Mouse (Mus musculus): Measurements from ENCODE around the gene Trim40. TPM values are rescaled to one million over a fixed set of nuclear protein-coding genes. Genes with fewer than 3 reads are reported as not detected.
A peak's percentile ranks its signal among the peaks of the same experiment; 100 is the strongest.

The Trim40 gene
- polyA plus RNA-seq, 2 experiments = not detected

- 67% methylated on average over 3 of the region's 3 CpGs for WGBS (ENCODE audit: insufficient replicate concordance)
- ATAC-seq (ENCODE audit: insufficient read depth) (no peak), DNase-seq (ENCODE audit: low read depth in 3 of 3, low spot score in 3 of 3) (no peak)
- Histone ChIP-seq H3K9me3 (ENCODE audit: control insufficient read depth, low read length) (no peaks in the 10 kb centered on the region), H3K4me3 (ENCODE audit: insufficient read depth in 1 of 2, low read depth in 2 of 2, low read length in 2 of 2) (no peak overlapping the region), H3K27ac (no peak overlapping the region), H3K9ac (replicated peaks) (no peak overlapping the region), H3K27me3 (ENCODE audit: control insufficient read depth, insufficient read depth, low read length) (no peaks in the 10 kb centered on the region), H3K4me1 (replicated peaks; ENCODE audit: control insufficient read depth in 2 of 2, insufficient read depth in 2 of 2, low read length in 1 of 2) (peaks cover 30 to 35% of the 10 kb centered on the region in 2 experiments), H3K36me3 (replicated peaks; ENCODE audit: control insufficient read depth, insufficient read depth, low read depth) (no peaks in the 10 kb centered on the region), H3K4me2 (ENCODE audit: low read depth) (no peak overlapping the region)
- no peak for TF ChIP-seq CTCF (IDR thresholded peaks at IDR 0.05; ENCODE audit: low read depth)
- TF ChIP-seq EP300 (IDR thresholded peaks at IDR 0.05; ENCODE audit: low read depth) = no peak
Observed at GRCm38 (mm10) chr17:36839931-36840330, 50.0 kb downstream of the Trim40 start.

GRCm38 (mm10) chr17:36839001-36839400 lies 50.9 kb downstream of the Trim40 start:
- DNase-seq (ENCODE audit: low read depth in 3 of 3, low spot score in 3 of 3) = no peak
- Histone ChIP-seq H3K36me3 (replicated peaks; ENCODE audit: control insufficient read depth, insufficient read depth, low read depth) (no peaks in the 10 kb centered on the region), H3K4me3 (ENCODE audit: insufficient read depth in 1 of 2, low read depth in 2 of 2, low read length in 2 of 2) (no peak overlapping the region), H3K27me3 (ENCODE audit: control insufficient read depth, insufficient read depth, low read length) (no peaks in the 10 kb centered on the region), H3K4me1 (replicated peaks; ENCODE audit: control insufficient read depth in 2 of 2, insufficient read depth in 2 of 2, low read length in 1 of 2) (peaks cover 21 to 26% of the 10 kb centered on the region in 2 experiments), H3K4me2 (ENCODE audit: low read depth) (no peak overlapping the region), H3K27ac (no peak overlapping the region), H3K9me3 (ENCODE audit: control insufficient read depth, low read length) (no peaks in the 10 kb centered on the region), H3K9ac (replicated peaks) (no peak overlapping the region)
- 42% methylated on average over 5 of the region's 5 CpGs for WGBS (ENCODE audit: insufficient replicate concordance)
- TF ChIP-seq CTCF (IDR thresholded peaks at IDR 0.05; ENCODE audit: low read depth) = no peak
- TF ChIP-seq EP300 (IDR thresholded peaks at IDR 0.05; ENCODE audit: low read depth) = no peak
- ATAC-seq (ENCODE audit: insufficient read depth) = no peak

- H3K27ac ChIP-seq = peak within 1 kb of the TSS; percentile 63
- WGBS (ENCODE audit: insufficient replicate concordance) = under 1% methylated on average over 58 of the region's 58 CpGs
- H3K9ac ChIP-seq (replicated peaks) = peak within 1 kb of the TSS; percentile 69
- DNase-seq (ENCODE audit: low read depth in 3 of 3, low spot score in 3 of 3) (peak; percentile 95 to 97 (median 96)), ATAC-seq (ENCODE audit: insufficient read depth) (peak; percentile 98)
- H3K36me3 ChIP-seq (replicated peaks; ENCODE audit: control insufficient read depth, insufficient read depth, low read depth) = no peaks in the 10 kb centered on the region
- H3K4me3 ChIP-seq (ENCODE audit: insufficient read depth in 1 of 2, low read depth in 2 of 2, low read length in 2 of 2) = peak within 1 kb of the TSS; percentile 64 to 67
- TF ChIP-seq CTCF (IDR thresholded peaks at IDR 0.05; ENCODE audit: low read depth) = no peak
- TF ChIP-seq EP300 (IDR thresholded peaks at IDR 0.05; ENCODE audit: low read depth) = no peak
- H3K4me2 ChIP-seq (ENCODE audit: low read depth) = peak within 1 kb of the TSS; percentile 80
- no peaks in the 10 kb centered on the region for H3K27me3 ChIP-seq (ENCODE audit: control insufficient read depth, insufficient read depth, low read length)
- H3K4me1 ChIP-seq (replicated peaks; ENCODE audit: control insufficient read depth in 2 of 2, insufficient read depth in 2 of 2, low read length in 1 of 2) = peaks cover 11 to 13% of the 10 kb centered on the region in 2 experiments
- no peaks in the 10 kb centered on the region for H3K9me3 ChIP-seq (ENCODE audit: control insufficient read depth, low read length)
Observed at GRCm38 (mm10) chr17:36836874-36837647, 52.9 kb downstream of the Trim40 start, which contains the start of gene Trim26. Gene Trim26, plus strand, starts transcription at chr17:36837134.

GRCm38 (mm10) chr17:36836427-36836812 lies 53.5 kb downstream of the Trim40 start:
- DNase-seq (ENCODE audit: low read depth in 3 of 3, low spot score in 3 of 3) (no peak), ATAC-seq (ENCODE audit: insufficient read depth) (peak; percentile 6; the same call in 1 of the 2 replicates)
- TF ChIP-seq CTCF (IDR thresholded peaks at IDR 0.05; ENCODE audit: low read depth) (no peak), EP300 (IDR thresholded peaks at IDR 0.05; ENCODE audit: low read depth) (no peak)
- Histone ChIP-seq H3K27ac (peak overlapping the region; percentile 63), H3K9me3 (ENCODE audit: control insufficient read depth, low read length) (no peaks in the 10 kb centered on the region), H3K4me1 (replicated peaks; ENCODE audit: control insufficient read depth in 2 of 2, insufficient read depth in 2 of 2, low read length in 1 of 2) (peaks cover 11 to 13% of the 10 kb centered on the region in 2 experiments), H3K4me2 (ENCODE audit: low read depth) (peak overlapping the region; percentile 80), H3K36me3 (replicated peaks; ENCODE audit: control insufficient read depth, insufficient read depth, low read depth) (no peaks in the 10 kb centered on the region), H3K9ac (replicated peaks) (peak overlapping the region; percentile 49), H3K4me3 (ENCODE audit: insufficient read depth in 1 of 2, low read depth in 2 of 2, low read length in 2 of 2) (peak overlapping the region; percentile 64 to 67), H3K27me3 (ENCODE audit: control insufficient read depth, insufficient read depth, low read length) (no peaks in the 10 kb centered on the region)
- WGBS (ENCODE audit: insufficient replicate concordance) = 9% methylated on average over 3 of the region's 3 CpGs
